Mouse (Mus musculus): Measurements from ENCODE around the gene Tgtp2.

- no peak for TF ChIP-seq CTCF (IDR thresholded peaks at IDR 0.05; ENCODE audit: low read depth)
- no peak for TF ChIP-seq EP300 (IDR thresholded peaks at IDR 0.05; ENCODE audit: low read depth)
Observed at GRCm38 (mm10) chr11:49086858-49087361, 22.9 kb upstream of the Tgtp2 start.

Data from liver, postnatal 0 days (tissue).